Mouse (Mus musculus) myocyte (in vitro differentiated cells): ENCODE results near the gene Zcchc7. TPM values are rescaled to one million over a fixed set of nuclear protein-coding genes. Genes with fewer than 3 reads are reported as not detected.

ENCODE experiments used
- H3K27me3 ChIP-seq: one replicate; pipeline ENCODE4 v1.6.1; 2011; ENCODE audit not compliant: control insufficient read depth, insufficient read depth, insufficient read length
- H3K36me3 ChIP-seq: one replicate; pipeline ENCODE4 v1.6.1; 2011; ENCODE audit not compliant: control insufficient read depth, insufficient read depth
- H3K4me2 ChIP-seq: one replicate; pipeline ENCODE4 v1.6.1; 2011; ENCODE audit warnings: low read depth, control low read depth
- H3K4me3 ChIP-seq: one replicate; pipeline ENCODE4 v1.5.1; 2011; ENCODE audit warnings: mild to moderate bottlenecking, control low read depth, moderate library complexity
- H3K79me2 ChIP-seq: one replicate; pipeline ENCODE4 v1.6.1; 2011; ENCODE audit not compliant: control insufficient read depth, insufficient read depth
- H3ac ChIP-seq: one replicate; pipeline ENCODE4 v1.6.1; 2011; ENCODE audit not compliant: control insufficient read depth, insufficient read length
- CEBPB ChIP-seq: IDR thresholded peaks from 2 replicates; pipeline ENCODE4 v1.6.1; 2011; ENCODE audit warnings: mild to moderate bottlenecking, moderate library complexity; ENCODE audit not compliant: poor library complexity, insufficient read depth, severe bottlenecking
- E2F4 ChIP-seq: IDR thresholded peaks from one replicate; pipeline ENCODE4 v1.6.1; 2011; ENCODE audit warnings: mild to moderate bottlenecking, control low read depth, moderate library complexity; ENCODE audit not compliant: insufficient read depth
- MAX ChIP-seq: IDR thresholded peaks from one replicate; pipeline ENCODE4 v1.6.1; 2011; ENCODE audit warnings: low read depth, mild to moderate bottlenecking, control low read depth
- MYOD1 ChIP-seq, 3 experiments: IDR thresholded peaks; one replicate each; pipeline ENCODE4 v1.6.1; 2011; ENCODE audit warnings: control low read depth in 2 of 3, low read depth in 2 of 3, mild to moderate bottlenecking in 2 of 3, moderate library complexity in 1 of 3; ENCODE audit not compliant: insufficient read length in 2 of 3, control insufficient read depth in 1 of 3
- MYOG ChIP-seq, 3 experiments: IDR thresholded peaks; one replicate each; pipeline ENCODE4 v1.6.1; 2011; ENCODE audit warnings: control low read depth in 2 of 3, low read depth in 2 of 3, mild to moderate bottlenecking in 2 of 3; ENCODE audit not compliant: insufficient read length in 2 of 3, control insufficient read depth in 1 of 3, insufficient read depth in 1 of 3
- POLR2A ChIP-seq: IDR thresholded peaks from one replicate; pipeline ENCODE4 v1.6.1; 2011; ENCODE audit warnings: low read depth, mild to moderate bottlenecking, control low read depth, moderate library complexity; ENCODE audit not compliant: insufficient read length
- POLR2AphosphoS2 ChIP-seq: IDR thresholded peaks from one replicate; pipeline ENCODE4 v1.6.1; 2011; ENCODE audit warnings: low read depth, control low read depth; ENCODE audit not compliant: insufficient read length
- REST ChIP-seq: IDR thresholded peaks from one replicate; pipeline ENCODE4 v1.6.1; 2011; ENCODE audit warnings: mild to moderate bottlenecking, control low read depth, moderate library complexity; ENCODE audit not compliant: insufficient read depth, insufficient read length
- SRF ChIP-seq: IDR thresholded peaks from one replicate; pipeline ENCODE4 v1.6.1; 2011; ENCODE audit warnings: low read depth; ENCODE audit not compliant: control insufficient read depth, insufficient read length
- TCF12 ChIP-seq: IDR thresholded peaks from one replicate; pipeline ENCODE4 v1.6.1; 2011; ENCODE audit warnings: mild to moderate bottlenecking, control low read depth; ENCODE audit not compliant: poor library complexity, insufficient read depth, severe bottlenecking
- TCF3 ChIP-seq: IDR thresholded peaks from one replicate; pipeline ENCODE4 v1.6.1; 2011; ENCODE audit warnings: low read depth, control low read depth; ENCODE audit not compliant: insufficient read length
- USF1 ChIP-seq: IDR thresholded peaks from one replicate; pipeline ENCODE4 v1.6.1; 2011; ENCODE audit warnings: low read depth, mild to moderate bottlenecking, control low read depth, moderate library complexity
- polyA plus RNA-seq: library from polyadenylated mRNA; unstranded; fragments of >200 nt; fragmentation: generic; extraction: Trizol; gene quantifications from one replicate; pipeline ENCODE4 v1.2.1, GENCODE M21; 2012; ENCODE audit warnings: missing spikeins

The Zcchc7 gene
- polyA plus RNA-seq, 1 experiment = 6.9 TPM

GRCm38 (mm10) chr4:44709740-44710700, 45.7 kb upstream of the Zcchc7 start, which contains the start of gene Pax5:
Gene Pax5, minus strand, starts transcription at chr4:44710487.
- Histone ChIP-seq H3ac (no peak within 1 kb of the TSS), H3K36me3 (no peaks in the 10 kb centered on the region), H3K4me3 (no peak within 1 kb of the TSS), H3K27me3 (peaks cover 75% of the 10 kb centered on the region), H3K79me2 (no peaks in the 10 kb centered on the region), H3K4me2 (no peak within 1 kb of the TSS)
- TF ChIP-seq MYOG (IDR thresholded peaks at IDR 0.05; ENCODE audit: control insufficient read depth in 1 of 3, insufficient read depth in 1 of 3, insufficient read length in 2 of 3, low read depth in 2 of 3) = no peak
- no peak for TF ChIP-seq E2F4
- TF ChIP-seq CEBPB = no peak
- no peak for TF ChIP-seq MYOD1 (IDR thresholded peaks at IDR 0.05; ENCODE audit: control insufficient read depth in 1 of 3, insufficient read length in 2 of 3, low read depth in 2 of 3)
- no peak for TF ChIP-seq REST
- no peak for TF ChIP-seq SRF
- TF ChIP-seq POLR2A = no peak
- no peak for TF ChIP-seq MAX
- no peak for TF ChIP-seq POLR2AphosphoS2
- TF ChIP-seq USF1 = no peak
- no peak for TF ChIP-seq TCF12
- no peak for TF ChIP-seq TCF3

- Histone ChIP-seq H3K4me3 (no peak overlapping the region), H3K36me3 (no peaks in the 10 kb centered on the region), H3K4me2 (no peak overlapping the region), H3K27me3 (peaks cover 70% of the 10 kb centered on the region), H3ac (no peak overlapping the region), H3K79me2 (no peaks in the 10 kb centered on the region)
- TF ChIP-seq POLR2A = no peak
- no peak for TF ChIP-seq TCF3
- no peak for TF ChIP-seq USF1
Observed at GRCm38 (mm10) chr4:44710701-44711097, 45.0 kb upstream of the Zcchc7 start.

GRCm38 (mm10) chr4:44711136-44711900, 44.4 kb upstream of the Zcchc7 start:
- Histone ChIP-seq H3K4me3 (no peak overlapping the region), H3K36me3 (no peaks in the 10 kb centered on the region), H3K79me2 (no peaks in the 10 kb centered on the region), H3K4me2 (no peak overlapping the region), H3K27me3 (peaks cover 68% of the 10 kb centered on the region), H3ac (no peak overlapping the region)
- no peak for TF ChIP-seq E2F4
- no peak for TF ChIP-seq TCF3
- TF ChIP-seq USF1 = no peak
- TF ChIP-seq MAX = no peak
- TF ChIP-seq MYOG (IDR thresholded peaks at IDR 0.05; ENCODE audit: control insufficient read depth in 1 of 3, insufficient read depth in 1 of 3, insufficient read length in 2 of 3, low read depth in 2 of 3) = no peak
- no peak for TF ChIP-seq TCF12
- no peak for TF ChIP-seq POLR2A
- no peak for TF ChIP-seq SRF
- TF ChIP-seq MYOD1 (IDR thresholded peaks at IDR 0.05; ENCODE audit: control insufficient read depth in 1 of 3, insufficient read length in 2 of 3, low read depth in 2 of 3) = no peak
- TF ChIP-seq CEBPB = no peak
- no peak for TF ChIP-seq POLR2AphosphoS2
- TF ChIP-seq REST = no peak

- peaks cover 67% of the 10 kb centered on the region for H3K27me3 ChIP-seq
- H3K36me3 ChIP-seq = no peaks in the 10 kb centered on the region
- H3K79me2 ChIP-seq = no peaks in the 10 kb centered on the region
- no peak overlapping the region for H3ac ChIP-seq
- no peak overlapping the region for H3K4me2 ChIP-seq
- H3K4me3 ChIP-seq = no peak overlapping the region
- TF ChIP-seq POLR2AphosphoS2 (no peak), TCF3 (no peak)
Observed at GRCm38 (mm10) chr4:44712051-44712700, 43.5 kb upstream of the Zcchc7 start.
